Mouse (Mus musculus) heart, postnatal 25 days (tissue): ENCODE results near the gene Lmo2. TPM values are rescaled to one million over a fixed set of nuclear protein-coding genes. Genes with fewer than 3 reads are reported as not detected.

ENCODE experiments used
- DNase-seq: peaks from one replicate; pipeline ENCODE4 v3.0.0; 2022; ENCODE audit warnings: low spot score
- intact Hi-C: fragments of 180-260 bp; cut with DNase I; formaldehyde crosslinking; loops from one replicate; pipeline ENCODE4 v1.15.1; 2025
- total RNA-seq, 2 experiments: library from RNA; stranded (reverse); gene quantifications; 2 replicates each; pipeline ENCODE4 v1.2.3; 2021

The Lmo2 gene
- total RNA-seq, result 10 to 100 TPM; 19.3 to 19.8 TPM

DNA sequence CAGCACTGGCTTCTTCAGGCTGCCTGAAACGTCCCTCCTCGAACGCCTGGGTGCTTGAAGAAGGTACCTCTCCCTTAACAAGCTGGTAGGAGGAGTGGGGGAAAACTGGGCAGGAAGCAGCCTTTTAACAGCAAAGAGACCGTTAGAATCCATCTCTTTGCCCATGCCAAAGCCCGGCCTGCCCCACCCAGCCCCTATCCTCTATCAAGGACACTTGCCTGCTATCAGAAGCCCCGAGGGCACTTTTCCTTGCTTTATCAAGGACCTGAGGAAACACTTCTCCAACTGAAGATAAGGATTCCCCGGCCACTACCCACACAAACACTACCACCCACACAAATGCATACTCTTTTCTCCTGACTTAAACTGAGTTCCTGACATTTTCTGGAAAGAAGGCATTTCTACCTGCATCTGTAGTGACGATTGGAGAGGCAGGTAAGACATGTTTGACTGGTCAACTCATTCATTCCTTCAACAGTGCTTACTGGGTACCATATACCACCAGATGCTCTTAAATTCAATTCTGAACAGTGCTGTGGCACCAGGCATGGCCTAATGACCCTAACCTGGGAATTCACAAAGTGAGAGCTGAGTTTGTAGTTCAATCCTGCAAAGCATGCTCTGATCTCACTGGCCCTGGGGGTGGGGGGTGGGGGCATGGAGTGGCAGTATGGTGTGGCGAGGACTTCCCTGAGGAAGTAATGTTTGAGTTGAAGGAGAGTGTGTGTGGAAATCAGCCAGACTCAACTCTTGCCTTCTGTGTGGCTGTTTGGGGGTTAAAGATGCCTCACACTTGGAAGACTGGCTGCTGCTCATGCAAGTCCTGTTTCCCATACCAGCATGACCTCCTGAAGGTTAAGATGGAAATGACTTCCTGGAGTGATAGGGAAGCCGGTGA lies at the start of gene Lmo2:
Gene Lmo2 (plus strand): TSS at position 338 of the 898 bp plus-strand sequence.
- intact Hi-C loops, result no loop called here
- no peak for DNase-seq

DNA sequence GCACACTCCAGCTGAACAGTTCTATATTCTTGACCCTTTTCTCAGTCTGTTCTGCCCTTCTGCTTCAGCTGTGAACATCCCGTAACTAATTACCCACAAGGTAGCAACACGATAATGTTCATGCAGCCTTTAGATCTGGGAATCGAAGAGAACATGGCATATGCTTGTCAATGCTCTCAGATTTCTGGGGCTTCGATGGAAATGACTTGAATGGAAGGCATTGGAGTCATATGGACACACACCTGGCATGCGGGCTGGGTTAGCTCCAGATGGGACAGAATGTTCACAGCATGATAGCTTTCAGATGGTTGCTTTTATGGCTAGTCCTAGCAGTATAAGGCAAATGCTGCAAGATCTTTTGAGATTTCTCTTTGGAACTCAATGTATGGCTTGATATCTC lies 47.2 kb upstream of the Lmo2 start:
- intact Hi-C loops, result no loop called here

DNA sequence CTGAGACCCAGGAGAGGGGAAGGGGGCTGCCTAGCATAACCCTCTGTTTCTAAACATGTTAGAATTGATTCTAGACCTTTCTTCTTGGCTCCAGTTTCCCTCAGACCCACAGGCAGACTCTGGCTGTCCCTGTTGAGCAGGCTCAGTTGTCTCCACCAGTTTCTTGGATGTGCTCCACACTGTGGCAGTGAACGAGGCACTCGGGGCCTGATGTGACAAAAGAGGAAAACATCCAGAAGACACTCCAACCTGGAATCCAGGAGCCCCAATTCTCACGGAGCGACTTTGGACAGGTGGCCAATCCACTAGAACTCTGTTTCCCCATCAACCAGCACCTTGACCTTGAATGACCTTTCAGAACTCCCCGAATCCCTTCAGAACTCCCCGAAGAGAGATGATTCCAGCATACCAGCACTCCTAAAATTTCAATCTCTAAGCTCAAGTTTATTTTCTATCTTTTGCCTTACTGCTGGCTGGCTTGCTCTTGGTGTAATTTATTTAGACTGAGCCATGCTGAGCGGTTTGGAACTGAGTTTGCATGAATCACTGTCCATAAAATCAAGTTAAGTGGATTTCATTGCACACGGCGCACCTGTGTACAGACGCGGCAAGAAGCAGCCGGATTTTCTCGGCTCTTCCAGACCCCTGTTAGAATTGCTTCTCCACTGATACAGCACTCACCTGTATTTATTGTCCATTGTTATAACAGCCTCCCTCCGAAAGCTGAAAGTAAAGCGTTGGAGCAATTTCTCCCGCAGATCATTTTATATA lies 45.1 kb upstream of the Lmo2 start:
- intact Hi-C loops, result no loop called here
- DNase-seq, result no peak

More for the DNA sequence above, 47.2 kb upstream of the Lmo2 start:
- DNase-seq, result no peak

DNA sequence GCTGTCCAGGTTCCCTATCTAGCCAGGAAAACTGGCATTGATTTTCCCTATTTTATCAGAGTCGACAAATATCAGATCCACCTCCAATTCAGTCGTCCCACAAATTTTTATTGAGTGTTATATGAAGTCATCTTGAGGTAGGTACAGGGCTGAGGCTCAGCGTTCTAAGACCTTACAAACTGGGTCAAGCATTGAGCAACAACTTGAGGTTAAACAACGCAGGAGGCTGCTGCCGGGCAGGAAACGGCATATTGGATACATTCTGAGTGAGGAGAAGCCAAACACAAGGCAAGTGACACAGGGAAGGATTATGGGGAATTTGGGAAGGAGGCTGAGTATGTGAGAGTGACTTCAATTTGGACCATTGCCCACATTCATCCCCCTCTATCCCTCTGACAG lies 44.5 kb upstream of the Lmo2 start:
- intact Hi-C loops, result no loop called here
- no peak for DNase-seq

DNA sequence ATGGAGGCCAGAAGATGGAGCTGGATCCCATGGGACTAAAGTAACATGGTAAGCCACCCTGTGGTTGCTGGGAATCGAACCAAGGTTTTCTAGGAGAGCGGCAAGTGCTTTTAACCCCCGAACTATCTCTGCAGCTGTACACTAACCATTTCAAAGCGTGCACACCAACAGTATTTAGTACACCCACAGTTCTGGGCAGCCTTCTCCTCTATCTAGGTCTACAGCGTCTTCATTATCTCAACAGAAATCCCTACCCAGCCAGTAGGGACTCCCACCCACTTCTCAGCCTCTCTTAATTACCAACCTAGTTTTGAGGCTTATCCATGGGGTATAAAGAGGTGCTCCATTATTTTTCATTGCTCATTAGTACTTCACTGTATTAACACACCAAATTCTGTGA lies 41.7 kb upstream of the Lmo2 start:
- DNase-seq, result no peak
- intact Hi-C loops, result no loop called here

DNA sequence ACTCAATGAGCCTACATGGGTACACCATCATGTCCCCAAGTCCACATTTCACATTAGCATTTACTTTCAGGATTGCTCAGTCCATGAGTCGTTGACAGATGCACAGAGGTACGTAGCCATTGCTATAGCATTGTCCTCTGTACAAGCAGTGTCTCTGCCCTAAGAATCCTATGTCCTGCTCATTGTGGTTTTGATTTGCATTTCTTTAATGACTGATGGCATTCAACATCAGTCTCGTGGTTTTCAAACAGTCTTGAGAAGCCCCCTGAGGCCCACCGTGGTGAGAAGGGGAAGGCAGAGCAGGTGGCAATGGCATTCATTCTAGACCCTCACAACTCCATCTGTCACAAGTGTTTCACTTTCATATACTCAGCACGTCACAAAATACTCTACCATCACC lies 40.4 kb upstream of the Lmo2 start:
- intact Hi-C loops, result no loop called here
- no peak for DNase-seq

DNA sequence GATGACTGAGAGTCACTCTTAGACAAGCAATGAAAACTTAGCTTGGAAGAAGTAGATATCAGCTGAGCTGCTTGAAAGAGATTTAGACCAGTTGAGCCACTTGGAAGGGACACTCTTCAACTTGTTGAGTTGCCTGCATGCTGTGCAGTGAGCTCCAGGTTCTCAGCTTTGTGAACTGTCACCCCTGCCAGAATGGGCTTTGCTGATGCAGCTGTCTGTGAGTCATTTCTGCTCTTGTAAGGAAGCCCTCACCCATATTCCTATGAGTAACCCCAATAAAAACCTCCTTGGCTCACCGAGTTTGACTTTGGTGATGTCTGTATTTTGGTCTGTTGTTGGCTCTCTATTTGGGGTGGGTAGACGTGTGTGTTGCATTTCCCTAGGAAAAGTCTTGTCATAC lies 39.4 kb upstream of the Lmo2 start:
- intact Hi-C loops, result no loop called here
- DNase-seq, result no peak

DNA sequence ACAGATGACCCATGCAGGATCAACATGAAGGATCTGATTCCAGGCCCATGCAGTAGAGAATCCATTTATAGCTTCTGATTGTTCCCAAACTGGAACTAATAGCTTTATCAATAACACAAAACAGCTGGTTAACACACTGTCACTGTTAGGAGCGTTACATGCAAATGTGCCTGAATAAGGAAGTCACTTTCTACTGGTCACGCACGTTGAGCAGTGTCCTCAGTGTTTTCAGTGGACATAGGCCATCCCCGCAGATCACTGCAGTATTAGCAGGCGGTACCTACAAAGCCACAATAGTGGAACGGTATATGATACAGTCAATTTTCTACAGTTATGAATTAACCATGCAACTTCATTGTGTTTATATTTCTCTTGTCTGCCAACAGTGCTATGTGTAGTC lies 38.3 kb upstream of the Lmo2 start:
- DNase-seq, result no peak
- intact Hi-C loops, result no loop called here

DNA sequence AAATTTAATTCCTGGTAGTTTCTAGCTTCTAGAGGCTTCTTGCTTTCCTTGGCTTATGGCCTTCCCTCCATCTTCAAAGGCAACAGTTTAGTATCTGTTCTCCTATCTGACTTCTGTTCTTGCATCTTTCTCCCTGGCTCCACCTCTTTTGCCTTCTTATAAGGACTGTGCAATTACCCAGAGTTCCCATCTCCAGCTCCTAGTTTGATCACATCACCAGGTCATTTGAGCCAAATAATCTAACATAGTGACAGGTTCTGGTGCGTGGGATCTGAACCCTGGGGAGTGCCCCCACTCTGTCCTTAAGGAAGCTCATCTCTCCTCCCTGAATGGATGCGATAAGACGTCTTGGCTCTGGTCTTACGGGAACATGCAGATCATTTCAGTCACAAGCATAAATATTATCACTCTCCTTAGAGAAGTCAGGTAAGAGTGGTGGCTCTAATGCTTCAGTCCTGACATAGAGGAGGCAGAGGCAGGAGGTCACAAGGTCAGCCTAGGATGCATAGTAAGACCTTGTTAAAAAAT lies 31.1 kb upstream of the Lmo2 start:
- intact Hi-C loops, result no loop called here

DNA sequence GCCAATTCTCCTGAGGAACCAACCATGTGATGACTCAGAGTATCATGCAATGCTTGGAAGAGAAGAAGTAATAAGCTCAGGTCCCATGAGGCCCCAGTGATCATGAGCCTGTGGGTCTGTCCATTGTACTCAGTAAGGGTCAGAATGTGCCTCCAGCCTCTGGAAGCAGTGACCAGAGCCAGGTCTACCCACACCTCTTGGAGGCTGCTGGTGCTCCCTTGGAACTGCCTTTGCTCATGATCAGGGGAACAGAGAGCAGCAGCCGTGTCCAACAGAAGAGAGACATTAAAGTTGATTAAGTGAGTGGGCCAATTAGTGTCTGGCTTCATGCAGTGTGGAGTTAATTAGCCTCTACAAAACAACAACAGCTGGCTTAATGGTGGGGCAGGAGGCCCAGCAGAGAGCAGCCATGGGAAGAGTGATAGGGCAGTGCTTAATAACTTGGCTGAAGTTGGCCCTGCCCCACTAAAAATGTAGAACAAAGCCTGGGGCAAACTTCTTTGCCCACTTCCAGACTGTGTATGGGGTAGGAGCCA lies 30.1 kb upstream of the Lmo2 start:
- DNase-seq, result peak; percentile 61
- intact Hi-C loops, result no loop called here

More for the DNA sequence above, 31.1 kb upstream of the Lmo2 start:
- no peak for DNase-seq

DNA sequence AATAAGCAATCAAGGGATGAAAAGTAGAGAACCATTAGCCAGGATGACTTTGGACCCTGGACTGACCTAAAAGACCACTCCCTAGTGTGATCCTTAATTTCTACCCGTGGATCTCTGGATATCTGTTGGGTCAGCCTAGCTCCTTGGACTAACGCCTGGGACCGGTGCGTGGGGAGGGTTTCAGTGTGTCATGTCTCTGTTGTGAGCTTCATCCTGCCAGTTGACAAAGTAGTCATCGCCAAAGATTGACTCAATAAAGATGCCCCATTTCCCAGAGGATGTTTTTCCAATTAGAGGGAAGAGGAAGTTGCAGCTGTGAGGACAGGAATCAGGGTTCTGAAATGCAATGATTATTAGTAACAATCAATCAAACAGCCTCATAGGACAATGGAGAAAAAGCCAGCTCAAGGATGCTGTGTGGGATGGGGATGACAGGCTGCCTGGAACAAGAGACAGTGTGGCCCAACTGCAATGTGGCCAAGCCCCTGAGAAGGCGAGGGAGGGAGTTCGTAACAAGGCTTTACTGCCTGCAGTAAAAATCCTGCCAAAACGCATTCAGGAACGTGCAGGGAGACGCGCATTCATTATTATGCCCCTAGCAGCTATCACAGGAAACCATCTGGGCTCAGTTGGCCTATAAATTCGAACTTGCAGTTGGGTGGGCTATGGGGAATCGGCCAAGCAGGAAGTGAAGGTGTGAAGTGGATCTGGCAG lies 27.3 kb upstream of the Lmo2 start:
- intact Hi-C loops, result no loop called here
- DNase-seq, result peak; percentile 11

DNA sequence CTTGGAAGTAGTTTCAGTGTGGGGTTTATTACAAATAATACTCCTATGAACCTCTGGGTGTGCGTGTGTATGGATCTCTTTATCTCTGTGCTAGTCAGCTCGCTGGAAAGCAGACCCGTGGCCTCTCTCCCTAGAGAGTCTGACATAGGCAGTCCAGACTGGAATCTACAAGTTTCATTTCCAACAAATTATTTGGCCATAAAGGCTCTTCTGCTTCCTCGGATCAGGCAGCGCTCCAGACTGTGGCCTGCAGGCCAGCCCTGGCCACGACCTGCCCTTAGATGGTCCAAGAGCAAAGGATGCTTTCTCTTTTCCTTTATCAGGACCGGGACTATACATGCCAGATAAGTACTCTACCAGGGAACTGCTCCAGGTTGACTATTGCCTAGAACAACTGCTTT lies 26.3 kb upstream of the Lmo2 start:
- intact Hi-C loops, result no loop called here
- DNase-seq, result peak; percentile 41

DNA sequence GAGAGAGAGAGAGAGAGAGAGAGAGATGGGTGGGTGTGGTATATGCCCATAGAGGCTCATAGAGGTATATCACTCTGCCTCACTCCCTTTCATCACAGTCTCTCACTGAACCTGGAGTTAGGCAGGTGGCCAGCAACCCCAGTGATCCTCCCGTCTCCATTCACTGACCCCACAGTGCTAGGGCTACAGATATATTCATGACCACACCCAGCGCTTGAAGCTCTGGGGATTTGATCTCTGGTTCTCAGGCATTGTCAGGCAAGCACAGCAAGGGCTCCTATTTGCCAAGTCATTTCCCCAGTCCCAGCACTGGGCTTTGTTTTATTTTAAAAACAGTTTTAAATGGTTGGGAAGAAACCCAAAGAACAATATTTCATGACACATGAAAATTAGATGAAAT lies 25.8 kb upstream of the Lmo2 start:
- DNase-seq, result peak; percentile 16
- intact Hi-C loops, result no loop called here

DNA sequence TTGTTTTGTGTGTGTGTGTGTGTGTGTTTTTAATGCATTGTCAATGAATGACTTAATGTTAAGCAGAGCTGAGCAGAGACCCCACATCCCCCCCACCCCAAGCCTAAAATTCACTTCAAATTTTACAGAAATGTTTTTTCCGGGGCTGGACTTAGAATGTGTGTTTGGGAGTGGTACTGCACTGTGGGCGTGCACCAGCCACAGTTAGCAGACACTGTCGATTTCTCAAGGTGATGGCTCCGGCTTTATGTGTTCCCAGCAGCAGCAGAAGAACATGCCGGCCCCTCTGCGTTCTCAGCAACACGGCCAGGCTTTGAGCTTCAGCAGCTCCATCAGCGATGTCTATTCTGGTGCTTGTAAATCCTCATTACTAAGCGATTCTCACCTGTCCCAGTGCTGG lies 25.3 kb upstream of the Lmo2 start:
- intact Hi-C loops, result no loop called here
- DNase-seq, result no peak

DNA sequence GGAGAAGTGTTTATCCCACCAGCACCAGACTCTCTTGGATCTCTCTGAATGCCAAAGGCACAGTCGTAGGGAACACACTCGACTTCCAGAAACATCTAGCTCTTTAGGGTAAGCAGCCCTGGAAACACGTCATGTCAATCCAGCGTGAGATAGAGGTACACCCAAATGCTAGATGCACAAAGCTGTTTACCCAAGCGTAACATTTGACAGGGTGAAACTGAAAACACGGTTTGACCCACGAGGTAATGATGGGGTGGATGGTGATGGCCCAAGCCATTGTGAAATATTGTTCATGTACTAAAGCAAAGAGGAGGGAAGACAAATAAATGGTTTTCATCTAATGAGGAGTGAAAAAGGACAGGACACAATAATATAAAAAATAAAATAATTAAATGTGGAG lies 23.5 kb upstream of the Lmo2 start:
- intact Hi-C loops, result no loop called here
- DNase-seq, result no peak

DNA sequence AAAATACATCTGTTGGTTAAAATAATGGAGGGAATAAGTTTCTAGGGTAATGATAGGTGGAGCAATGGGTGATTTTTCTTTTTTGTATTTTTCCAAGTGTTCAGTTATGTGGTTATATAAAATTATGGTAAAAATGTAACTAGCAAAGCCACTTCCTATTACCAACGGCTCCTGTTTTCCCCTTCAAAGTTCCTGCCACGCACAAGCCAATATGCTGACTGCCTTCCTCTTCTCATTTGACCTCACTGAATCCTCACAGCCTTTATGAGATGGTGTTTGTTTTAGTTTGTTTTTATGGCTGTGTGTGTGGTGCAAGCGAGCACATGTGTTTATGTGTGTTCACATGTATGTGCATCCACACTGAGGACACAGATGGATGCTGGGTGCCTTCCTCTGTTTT lies 23.1 kb upstream of the Lmo2 start:
- intact Hi-C loops, result no loop called here
- no peak for DNase-seq

DNA sequence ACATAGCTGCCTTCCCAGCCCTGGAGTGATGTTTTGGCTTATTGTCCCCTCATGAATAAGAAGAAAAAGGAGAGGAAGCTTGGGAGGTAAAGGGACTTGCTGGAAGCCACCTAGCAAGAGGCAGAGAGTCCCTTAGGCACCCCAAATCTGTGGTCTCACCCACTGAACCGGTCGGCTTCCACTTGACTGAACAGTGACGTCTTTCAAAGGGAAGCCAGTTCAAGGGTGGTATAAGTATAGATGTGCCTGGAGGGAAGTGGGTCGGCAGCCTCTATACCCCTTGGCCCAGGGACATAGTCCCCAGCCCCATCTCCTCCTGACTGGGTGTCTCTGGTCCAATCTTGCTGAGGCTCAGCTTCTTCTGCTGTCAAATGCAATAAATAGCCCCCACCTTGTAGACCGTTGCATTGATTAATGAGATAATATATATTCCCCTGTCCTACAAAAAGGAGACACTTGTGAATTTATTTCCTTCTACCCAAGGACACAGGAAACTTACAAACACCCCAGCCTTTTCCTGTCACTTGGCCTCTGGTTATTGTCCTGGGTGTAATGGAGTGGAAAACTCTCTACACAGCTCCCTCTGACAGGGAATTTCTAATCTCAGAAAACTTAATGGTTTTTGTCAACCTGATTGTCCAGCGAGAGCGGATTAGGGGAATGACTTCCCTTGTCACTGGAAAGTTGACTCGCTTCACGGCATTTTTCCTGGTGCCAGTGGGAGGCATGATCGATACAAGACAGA lies 21.9 kb upstream of the Lmo2 start:
- intact Hi-C loops, result no loop called here

DNA sequence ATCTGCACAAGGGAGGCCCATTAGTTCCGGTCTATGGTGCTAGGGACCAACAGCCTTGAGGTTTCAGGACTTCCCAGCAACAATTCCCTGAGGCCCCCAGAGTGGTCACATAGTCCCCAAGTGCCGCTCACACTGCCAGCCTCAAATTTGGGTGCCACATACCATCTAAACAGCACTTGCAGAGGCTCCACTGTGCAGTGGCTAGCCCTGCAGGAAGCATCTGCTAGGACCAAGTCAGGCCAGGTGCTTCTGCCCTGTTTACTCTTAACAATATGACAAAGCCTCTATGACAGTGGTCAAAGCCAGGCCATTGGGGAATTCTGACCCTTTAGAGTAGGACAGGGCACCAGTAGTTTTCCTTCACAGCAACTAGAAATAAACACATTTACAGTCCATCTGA lies 21.1 kb upstream of the Lmo2 start:
- intact Hi-C loops, result no loop called here
- no peak for DNase-seq

More for the DNA sequence above, 21.9 kb upstream of the Lmo2 start:
- no peak for DNase-seq

DNA sequence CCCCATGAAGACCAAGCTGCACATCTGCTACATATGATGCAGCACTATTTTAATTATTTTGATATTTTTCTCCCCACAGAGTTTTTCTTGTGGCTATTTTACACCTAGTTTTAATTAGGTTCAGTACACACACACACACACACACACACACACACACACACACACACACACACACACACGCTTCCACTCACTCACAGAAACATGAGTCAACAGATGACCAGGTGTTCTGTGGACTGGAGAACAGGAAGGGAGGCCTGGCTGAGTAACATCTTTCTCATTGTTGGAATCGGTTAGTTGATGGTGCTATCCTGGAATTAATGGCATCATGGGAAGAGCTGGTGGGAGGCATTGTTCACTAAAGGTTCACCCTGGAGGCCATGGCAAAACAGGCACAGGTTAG lies 20.1 kb upstream of the Lmo2 start:
- DNase-seq, result no peak
- intact Hi-C loops, result no loop called here
